Mouse (Mus musculus) kidney, adult 2 months (tissue): ENCODE results near the gene Atp8b5.

Experiments used
- CTCF ChIP-seq: fragments of 200-500 bp; conservative IDR thresholded peaks from 2 replicates; pipeline ENCODE4 v1.5.1; 2011; ENCODE audit warnings: low read depth, mild to moderate bottlenecking, control low read depth, low read length, moderate library complexity, mixed read lengths; ENCODE audit not compliant: insufficient read depth, insufficient read length
- POLR2A ChIP-seq: fragments of 200-500 bp; IDR thresholded peaks from one replicate; pipeline ENCODE4 v1.6.1; 2011; ENCODE audit warnings: low read depth, low read length, control low read depth

GRCm38 (mm10) chr4:43232985-43233384, 34.0 kb upstream of the Atp8b5 start:
- TF ChIP-seq CTCF, result no peak
- no peak for TF ChIP-seq POLR2A
